Mouse (Mus musculus): ENCODE measurements around the gene Dtnb. TPM values are rescaled to one million over a fixed set of nuclear protein-coding genes. Genes with fewer than 3 reads are reported as not detected.

Gene Dtnb
- polyA plus RNA-seq, 1 experiment, result 53.8 TPM

DNA sequence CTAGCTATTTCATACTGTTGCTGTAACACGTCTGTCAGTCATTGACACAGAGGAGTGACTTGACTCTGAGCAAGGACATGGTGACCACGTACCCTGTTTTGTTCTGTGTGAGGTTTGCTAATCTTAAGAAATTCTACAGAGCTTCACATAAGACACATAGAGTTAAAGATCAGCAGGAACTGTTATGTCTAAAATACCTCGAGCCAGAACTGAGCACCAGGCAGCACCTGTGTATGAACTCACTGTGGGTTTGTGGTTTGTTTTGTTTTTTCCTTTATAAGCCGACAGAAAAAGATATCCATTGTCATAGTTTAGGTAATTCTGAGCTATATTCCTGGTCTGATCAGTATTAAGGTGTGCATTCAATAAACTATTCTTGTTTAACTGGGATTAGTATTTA is 24.7 kb upstream of the Dtnb start:
- Histone ChIP-seq H3K4me1 (peaks cover 45% of the 10 kb centered on the region), H3K36me3 (replicated peaks; ENCODE audit: low read length) (no peaks in the 10 kb centered on the region), H3K9me3 (no peaks in the 10 kb centered on the region), H3K4me3 (replicated peaks) (no peak overlapping the region), H3K27me3 (replicated peaks) (no peaks in the 10 kb centered on the region)
- TF ChIP-seq GATA1 (IDR thresholded peaks at IDR 0.05; ENCODE audit: borderline replicate concordance, low read length) (no peak), FLI1 (IDR thresholded peaks at IDR 0.05; ENCODE audit: low read length) (no peak)

DNA sequence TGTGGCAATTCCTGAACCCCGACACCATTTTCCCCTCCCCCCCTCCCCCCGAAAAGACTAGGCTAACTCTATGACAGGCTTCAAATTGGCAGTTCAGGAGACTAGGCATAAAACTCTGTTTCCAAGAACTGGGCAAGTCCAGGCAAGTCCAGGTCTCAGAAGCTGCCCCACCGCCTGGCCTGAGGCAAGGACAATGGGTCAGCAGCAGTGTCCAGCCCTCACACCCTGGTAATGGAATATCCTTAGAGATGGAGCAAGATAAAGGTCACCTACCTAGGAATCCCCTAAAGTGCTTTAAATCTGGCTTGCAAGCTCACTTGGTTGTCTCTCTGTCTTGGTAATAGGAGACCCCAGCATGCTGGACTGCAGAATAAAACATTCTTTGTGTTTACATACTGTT is 24.3 kb upstream of the Dtnb start:
- Histone ChIP-seq H3K4me1 (peaks cover 45% of the 10 kb centered on the region), H3K4me3 (replicated peaks) (no peak overlapping the region), H3K36me3 (replicated peaks; ENCODE audit: low read length) (no peaks in the 10 kb centered on the region), H3K27me3 (replicated peaks) (no peaks in the 10 kb centered on the region), H3K9me3 (no peaks in the 10 kb centered on the region)
- TF ChIP-seq GATA1 (IDR thresholded peaks at IDR 0.05; ENCODE audit: borderline replicate concordance, low read length), result no peak
- TF ChIP-seq FLI1 (IDR thresholded peaks at IDR 0.05; ENCODE audit: low read length), result no peak

GRCm38 (mm10) chr12:3548582-3549211 is 23.5 kb upstream of the Dtnb start:
- no peaks in the 10 kb centered on the region for H3K9me3 ChIP-seq
- no peaks in the 10 kb centered on the region for H3K36me3 ChIP-seq (replicated peaks; ENCODE audit: low read length)
- no peaks in the 10 kb centered on the region for H3K27me3 ChIP-seq (replicated peaks)
- no peak overlapping the region for H3K4me3 ChIP-seq (replicated peaks)
- no peak for TF ChIP-seq FLI1 (IDR thresholded peaks at IDR 0.05; ENCODE audit: low read length)
- no peak for TF ChIP-seq GATA1 (IDR thresholded peaks at IDR 0.05; ENCODE audit: borderline replicate concordance, low read length)
- H3K4me1 ChIP-seq, result peaks cover 42% of the 10 kb centered on the region

DNA sequence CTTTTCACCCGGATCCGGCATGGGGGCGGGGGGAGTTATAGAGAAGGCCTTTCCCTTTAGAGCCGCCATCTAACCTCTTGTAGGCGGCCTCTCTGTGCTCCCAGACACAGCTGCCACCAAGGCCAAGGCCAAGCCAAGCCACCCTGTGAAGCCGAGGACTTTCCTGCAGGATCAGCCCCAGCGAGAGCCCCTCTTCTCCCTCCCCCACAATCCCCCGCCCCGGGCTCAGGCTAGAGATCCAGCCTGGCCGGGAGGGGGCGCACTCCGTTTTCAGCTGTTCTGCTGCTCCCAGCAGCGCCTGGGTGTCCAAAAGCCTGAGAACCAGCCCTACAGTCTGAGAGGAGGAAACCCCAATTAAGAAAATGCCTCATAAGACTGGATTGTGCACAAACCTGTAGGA is 21.9 kb upstream of the Dtnb start:
- Histone ChIP-seq H3K36me3 (replicated peaks; ENCODE audit: low read length) (no peaks in the 10 kb centered on the region), H3K27me3 (replicated peaks) (no peaks in the 10 kb centered on the region), H3K4me3 (replicated peaks) (no peak overlapping the region), H3K4me1 (peaks cover 41% of the 10 kb centered on the region), H3K9me3 (no peaks in the 10 kb centered on the region)
- TF ChIP-seq FLI1 (IDR thresholded peaks at IDR 0.05; ENCODE audit: low read length), result no peak
- TF ChIP-seq GATA1 (IDR thresholded peaks at IDR 0.05; ENCODE audit: borderline replicate concordance, low read length), result no peak

DNA sequence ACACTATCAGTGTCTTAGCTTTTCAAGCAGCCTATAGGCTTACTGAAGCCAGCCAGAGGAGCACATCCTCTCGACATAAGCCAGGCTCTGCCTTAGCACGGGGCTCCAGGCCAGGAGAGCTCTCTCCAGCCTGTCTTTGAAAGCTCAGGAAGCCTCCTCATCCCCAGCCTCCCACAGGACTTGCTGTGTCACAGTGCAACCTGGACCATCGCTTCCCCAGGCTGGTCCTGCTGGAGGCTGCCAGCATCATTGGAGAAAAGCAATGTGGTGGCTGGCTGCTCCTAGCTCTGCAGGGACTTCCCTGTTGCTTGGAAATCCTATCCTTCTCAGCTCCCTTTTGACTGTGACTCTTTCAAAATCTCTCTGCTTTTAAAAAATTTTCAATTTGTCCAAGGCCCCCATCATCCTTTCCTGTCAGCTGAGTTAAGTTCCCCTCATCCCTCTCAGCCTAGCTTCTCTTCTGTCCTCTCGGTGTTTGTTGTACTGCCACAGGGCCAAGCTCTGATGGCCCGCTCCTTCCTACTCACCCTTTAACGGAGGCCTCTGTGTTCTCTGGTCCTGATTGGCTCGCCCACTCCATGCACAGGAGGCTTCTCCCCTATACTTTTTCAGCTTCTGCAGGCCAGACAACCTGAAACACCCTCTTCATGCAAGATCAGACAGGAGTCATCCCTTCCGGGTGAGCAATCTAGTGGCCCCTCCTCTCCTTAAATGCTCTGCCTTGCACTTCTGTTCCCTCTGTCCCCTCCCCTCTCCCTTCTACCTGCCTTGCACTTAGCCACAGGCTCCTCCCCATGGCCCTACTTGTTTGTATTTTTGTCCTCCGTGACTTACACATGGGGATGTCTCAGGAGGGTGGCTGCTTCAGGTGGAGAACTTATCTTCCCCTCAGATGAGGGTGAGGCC is 14.5 kb upstream of the Dtnb start:
- H3K36me3 ChIP-seq (replicated peaks; ENCODE audit: low read length), result no peaks in the 10 kb centered on the region
- H3K4me1 ChIP-seq, result peaks cover 14% of the 10 kb centered on the region; the same call in 1 of the 2 replicates
- no peak for TF ChIP-seq FLI1 (IDR thresholded peaks at IDR 0.05; ENCODE audit: low read length)
- no peak for TF ChIP-seq GATA1 (IDR thresholded peaks at IDR 0.05; ENCODE audit: borderline replicate concordance, low read length)
- H3K27me3 ChIP-seq (replicated peaks), result peaks cover 4% of the 10 kb centered on the region
- H3K4me3 ChIP-seq (replicated peaks), result no peak overlapping the region
- H3K9me3 ChIP-seq, result no peaks in the 10 kb centered on the region

- H3K9me3 ChIP-seq, result no peaks in the 10 kb centered on the region
- H3K4me3 ChIP-seq (replicated peaks), result no peak overlapping the region
- no peaks in the 10 kb centered on the region for H3K36me3 ChIP-seq (replicated peaks; ENCODE audit: low read length)
- H3K27me3 ChIP-seq (replicated peaks), result peaks cover 12% of the 10 kb centered on the region
- TF ChIP-seq GATA1 (IDR thresholded peaks at IDR 0.05; ENCODE audit: borderline replicate concordance, low read length), result no peak
- peaks cover 14% of the 10 kb centered on the region; the same call in 1 of the 2 replicates for H3K4me1 ChIP-seq
These were observed 11.6 kb upstream of the Dtnb start for GRCm38 (mm10) chr12:3560596-3560995.

GRCm38 (mm10) chr12:3561032-3561431 is 11.1 kb upstream of the Dtnb start:
- Histone ChIP-seq H3K9me3 (no peaks in the 10 kb centered on the region), H3K27me3 (replicated peaks) (peaks cover 16% of the 10 kb centered on the region), H3K36me3 (replicated peaks; ENCODE audit: low read length) (no peaks in the 10 kb centered on the region), H3K4me1 (peaks cover 13% of the 10 kb centered on the region; the same call in 1 of the 2 replicates), H3K4me3 (replicated peaks) (no peak overlapping the region)
- TF ChIP-seq FLI1 (IDR thresholded peaks at IDR 0.05; ENCODE audit: low read length), result no peak
- no peak for TF ChIP-seq GATA1 (IDR thresholded peaks at IDR 0.05; ENCODE audit: borderline replicate concordance, low read length)

DNA sequence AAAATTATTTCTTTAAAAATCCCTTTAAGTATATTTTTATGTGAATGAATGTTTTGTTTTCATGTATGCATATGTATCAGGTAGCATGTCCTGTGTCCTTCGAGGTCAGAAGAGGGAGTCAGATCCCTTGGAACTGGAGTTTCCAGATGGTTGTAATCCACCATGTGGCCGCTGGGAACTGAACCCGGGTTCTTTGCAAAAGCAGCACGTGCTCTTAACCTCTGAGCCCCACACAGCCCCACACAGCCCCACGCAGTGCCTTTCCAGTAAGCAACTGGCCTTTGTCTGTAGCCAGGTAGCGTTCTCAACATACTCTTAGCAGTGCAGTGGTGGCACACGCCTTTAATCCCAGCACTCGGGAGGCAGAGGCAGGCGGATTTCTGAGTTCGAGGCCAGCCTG is 9.4 kb upstream of the Dtnb start:
- Histone ChIP-seq H3K4me1 (peaks cover 7% of the 10 kb centered on the region; the same call in 1 of the 2 replicates), H3K27me3 (replicated peaks) (peaks cover 16% of the 10 kb centered on the region), H3K36me3 (replicated peaks; ENCODE audit: low read length) (no peaks in the 10 kb centered on the region), H3K9me3 (no peaks in the 10 kb centered on the region), H3K4me3 (replicated peaks) (no peak overlapping the region)
- TF ChIP-seq FLI1 (IDR thresholded peaks at IDR 0.05; ENCODE audit: low read length), result no peak
- no peak for TF ChIP-seq GATA1 (IDR thresholded peaks at IDR 0.05; ENCODE audit: borderline replicate concordance, low read length)

GRCm38 (mm10) chr12:3563659-3564058 is 8.5 kb upstream of the Dtnb start:
- Histone ChIP-seq H3K27me3 (replicated peaks) (peaks cover 16% of the 10 kb centered on the region), H3K4me3 (replicated peaks) (no peak overlapping the region), H3K9me3 (no peaks in the 10 kb centered on the region), H3K4me1 (peaks cover 7% of the 10 kb centered on the region), H3K36me3 (replicated peaks; ENCODE audit: low read length) (no peaks in the 10 kb centered on the region)
- TF ChIP-seq FLI1 (IDR thresholded peaks at IDR 0.05; ENCODE audit: low read length) (no peak), GATA1 (IDR thresholded peaks at IDR 0.05; ENCODE audit: borderline replicate concordance, low read length) (no peak)

GRCm38 (mm10) chr12:3568461-3568991 is 3.7 kb upstream of the Dtnb start:
- H3K4me3 ChIP-seq (replicated peaks), result no peak overlapping the region
- peaks cover 9% of the 10 kb centered on the region for H3K27me3 ChIP-seq (replicated peaks)
- no peaks in the 10 kb centered on the region for H3K9me3 ChIP-seq
- peaks cover 24% of the 10 kb centered on the region for H3K4me1 ChIP-seq
- no peak for TF ChIP-seq GATA1 (IDR thresholded peaks at IDR 0.05; ENCODE audit: borderline replicate concordance, low read length)
- TF ChIP-seq FLI1 (IDR thresholded peaks at IDR 0.05; ENCODE audit: low read length), result no peak
- H3K36me3 ChIP-seq (replicated peaks; ENCODE audit: low read length), result no peaks in the 10 kb centered on the region

Measured in megakaryocyte, embryonic 14.5 days (primary cell).